Mouse (Mus musculus) CH12.LX (cell line): ENCODE results near the gene Apol9a. TPM values are rescaled to one million over a fixed set of nuclear protein-coding genes. Genes with fewer than 3 reads are reported as not detected.

ENCODE experiments used
- DNase-seq: peaks from one replicate; pipeline ENCODE4 v3.0.0-alpha.2; 2013; ENCODE audit errors: extremely low read depth
- H3K27ac ChIP-seq: 2 replicates; pipeline ENCODE4 v1.5.1; 2012; ENCODE audit warnings: low read depth, mild to moderate bottlenecking, control low read depth, moderate library complexity; ENCODE audit not compliant: insufficient read depth
- H3K27me3 ChIP-seq: replicated peaks from 2 replicates; pipeline ENCODE3; 2012; ENCODE audit warnings: inconsistent platforms
- H3K36me3 ChIP-seq, 2 experiments: replicated peaks in 1 of 2; 2 replicates each; pipeline versions ENCODE3 to v1.6.1; 2012; ENCODE audit warnings: inconsistent platforms in 1 of 2, low read length in 1 of 2, mild to moderate bottlenecking in 1 of 2, mixed read lengths in 1 of 2, moderate library complexity in 1 of 2; ENCODE audit not compliant: control insufficient read depth in 1 of 2, insufficient read depth in 1 of 2
- H3K4me1 ChIP-seq, 2 experiments: 2 replicates each; pipeline ENCODE4 v1.6.1; 2012; ENCODE audit warnings: inconsistent platforms in 1 of 2, moderate library complexity in 1 of 2; ENCODE audit not compliant: insufficient read depth in 2 of 2, control insufficient read depth in 1 of 2
- H3K4me2 ChIP-seq: 2 replicates; pipeline ENCODE4 v1.6.1; 2012; ENCODE audit warnings: low read depth, mild to moderate bottlenecking, control low read depth; ENCODE audit not compliant: poor library complexity, insufficient read depth, severe bottlenecking
- H3K4me3 ChIP-seq, 3 experiments: fragments of 150-350 bp in 1 of 3; sonication (generic) in 1 of 3; replicated peaks in 1 of 3; 2 replicates each; pipeline versions ENCODE3 to v1.5.1; 2011 to 2012; ENCODE audit warnings: low read depth in 2 of 3, low read length in 2 of 3, mild to moderate bottlenecking in 2 of 3, moderate library complexity in 2 of 3, control low read depth in 1 of 3, improper control_type of control experiment in 1 of 3, inconsistent platforms in 1 of 3, mixed read lengths in 1 of 3; ENCODE audit not compliant: poor library complexity in 1 of 3
- H3K79me2 ChIP-seq: replicated peaks from 2 replicates; pipeline ENCODE4 v1.6.1; 2012; ENCODE audit warnings: mild to moderate bottlenecking, moderate library complexity; ENCODE audit not compliant: control insufficient read depth, poor library complexity, insufficient read depth, severe bottlenecking; ENCODE audit errors: extremely low read depth
- H3K9ac ChIP-seq: 2 replicates; pipeline ENCODE4 v1.6.1; 2012; ENCODE audit warnings: low read depth, mild to moderate bottlenecking, control low read depth, moderate library complexity; ENCODE audit not compliant: insufficient read depth
- H3K9me3 ChIP-seq: replicated peaks from 2 replicates; pipeline ENCODE3; 2012; ENCODE audit warnings: low read length, inconsistent platforms, mixed read lengths
- CTCF ChIP-seq, 2 experiments: IDR thresholded peaks in 1 of 2; conservative IDR thresholded peaks in 1 of 2; 2 replicates each; pipeline ENCODE4 v1.5.1; 2011 to 2012; ENCODE audit warnings: low read depth in 2 of 2, low read length in 2 of 2, improper control_type of control experiment in 1 of 2, inconsistent platforms in 1 of 2, mild to moderate bottlenecking in 1 of 2, moderate library complexity in 1 of 2
- EP300 ChIP-seq: IDR thresholded peaks from 2 replicates; pipeline ENCODE4 v1.6.1; 2011; ENCODE audit warnings: low read length, improper control_type of control experiment
- ETS1 ChIP-seq: conservative IDR thresholded peaks from 2 replicates; pipeline ENCODE4 v1.6.1; 2012; ENCODE audit warnings: low read depth, mild to moderate bottlenecking, inconsistent platforms, low read length, improper control_type of control experiment, moderate library complexity
- JUND ChIP-seq: conservative IDR thresholded peaks from 2 replicates; pipeline ENCODE4 v1.6.1; 2011; ENCODE audit warnings: low read depth, low read length, improper control_type of control experiment
- KAT2A ChIP-seq: IDR thresholded peaks from 2 replicates; pipeline ENCODE4 v1.6.1; 2012; ENCODE audit warnings: low read length, improper control_type of control experiment, inconsistent platforms; ENCODE audit not compliant: insufficient replicate concordance
- MAX ChIP-seq: IDR thresholded peaks from 2 replicates; pipeline ENCODE4 v1.6.1; 2011; ENCODE audit warnings: low read length, improper control_type of control experiment
- MAZ ChIP-seq: IDR thresholded peaks from 2 replicates; pipeline ENCODE4 v1.6.1; 2012; ENCODE audit warnings: low read depth, mild to moderate bottlenecking, inconsistent platforms, low read length, improper control_type of control experiment, moderate library complexity
- MEF2A ChIP-seq: IDR thresholded peaks from 2 replicates; pipeline ENCODE4 v1.6.1; 2014; ENCODE audit warnings: low read depth, mild to moderate bottlenecking, inconsistent platforms, low read length, improper control_type of control experiment, borderline replicate concordance
- MXI1 ChIP-seq: IDR thresholded peaks from 2 replicates; pipeline ENCODE4 v1.6.1; 2011; ENCODE audit warnings: mild to moderate bottlenecking, low read depth, low read length, improper control_type of control experiment
- NELFE ChIP-seq: IDR thresholded peaks from 2 replicates; pipeline ENCODE4 v1.6.1; 2011; ENCODE audit warnings: low read depth, low read length, improper control_type of control experiment
- NRF1 ChIP-seq: IDR thresholded peaks from 2 replicates; pipeline ENCODE4 v1.6.1; 2014; ENCODE audit warnings: low read depth, mild to moderate bottlenecking, inconsistent platforms, low read length, improper control_type of control experiment, moderate library complexity
- RAD21 ChIP-seq: IDR thresholded peaks from 2 replicates; pipeline ENCODE4 v1.6.1; 2011; ENCODE audit warnings: low read depth, mild to moderate bottlenecking, low read length, improper control_type of control experiment, moderate library complexity
- SMC3 ChIP-seq: IDR thresholded peaks from 2 replicates; pipeline ENCODE4 v1.6.1; 2011; ENCODE audit warnings: low read depth, low read length, improper control_type of control experiment
- TCF12 ChIP-seq: IDR thresholded peaks from 2 replicates; pipeline ENCODE4 v1.6.1; 2014; ENCODE audit warnings: low read depth, mild to moderate bottlenecking, inconsistent platforms, low read length, improper control_type of control experiment
- USF1 ChIP-seq: IDR thresholded peaks from 2 replicates; pipeline ENCODE4 v1.6.1; 2014; ENCODE audit warnings: low read depth, mild to moderate bottlenecking, inconsistent platforms, low read length, improper control_type of control experiment
- USF2 ChIP-seq: conservative IDR thresholded peaks from 2 replicates; pipeline ENCODE4 v1.6.1; 2011; ENCODE audit warnings: low read depth, low read length, improper control_type of control experiment
- ZNF384 ChIP-seq: IDR thresholded peaks from 2 replicates; pipeline ENCODE4 v1.6.1; 2012; ENCODE audit warnings: low read depth, low read length, improper control_type of control experiment, inconsistent platforms
- dilution Hi-C: fragments of 300-500 bp; cut with MboI; formaldehyde crosslinking; loops from 2 replicates; pipeline ENCODE4 v1.14.3; 2020; ENCODE audit warnings: low sequenced_read_pairs; ENCODE audit not compliant: extremely low pct_unique_long_range_greater_than_20kb, extremely low pct_ligation_motif_present
- in situ Hi-C: fragments of 300-500 bp; cut with MboI; formaldehyde crosslinking; loops from 3 replicates; pipeline ENCODE4 v1.14.3; 2019; ENCODE audit warnings: low sequenced_read_pairs, low pct_ligation_motif_present, low pct_unique_long_range_greater_than_20kb, mixed read lengths
- polyA plus RNA-seq: library from polyadenylated mRNA; unstranded; fragments of >175 nt; gene quantifications from 2 replicates; pipeline ENCODE4 v1.2.1, GENCODE M21; 2012; ENCODE audit warnings: low read depth; ENCODE audit not compliant: insufficient read length
- total RNA-seq, 2 experiments: library from RNA; depleted of rRNA; stranded (reverse); fragments of 300-350 nt in 1 of 2; fragments of >200 nt in 1 of 2; gene quantifications; 2 replicates each; pipeline ENCODE4 v1.2.3; 2012 to 2014

Gene Apol9a
- total and polyA plus RNA-seq, 3 experiments = not detected

DNA sequence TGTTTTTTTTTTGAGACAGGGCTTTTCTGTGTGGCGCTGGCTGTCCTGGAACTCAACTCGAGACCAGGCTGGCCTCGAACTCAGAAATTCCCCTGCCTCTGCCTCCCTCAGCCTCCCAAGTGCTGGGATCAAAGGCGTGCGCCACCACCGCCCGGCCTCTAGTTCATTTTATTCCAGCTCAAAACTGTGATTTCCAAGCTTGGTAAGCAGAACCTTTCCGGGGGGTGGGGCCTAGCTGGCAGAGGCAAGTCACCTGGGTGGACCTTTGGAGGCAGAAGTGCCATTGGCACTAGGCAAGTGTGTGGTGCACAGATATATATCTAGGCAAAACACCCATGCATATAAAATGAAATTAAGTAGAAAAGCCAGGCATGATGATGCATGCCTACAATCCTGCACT is 43.4 kb downstream of the Apol9a start (continued):
- TF ChIP-seq CTCF (conservative IDR thresholded peaks at IDR 0.05 in 1 of 2, IDR thresholded peaks at IDR 0.05 in 1 of 2; ENCODE audit: low read depth in 2 of 2, low read length in 2 of 2) (no peak), MXI1 (no peak)

DNA sequence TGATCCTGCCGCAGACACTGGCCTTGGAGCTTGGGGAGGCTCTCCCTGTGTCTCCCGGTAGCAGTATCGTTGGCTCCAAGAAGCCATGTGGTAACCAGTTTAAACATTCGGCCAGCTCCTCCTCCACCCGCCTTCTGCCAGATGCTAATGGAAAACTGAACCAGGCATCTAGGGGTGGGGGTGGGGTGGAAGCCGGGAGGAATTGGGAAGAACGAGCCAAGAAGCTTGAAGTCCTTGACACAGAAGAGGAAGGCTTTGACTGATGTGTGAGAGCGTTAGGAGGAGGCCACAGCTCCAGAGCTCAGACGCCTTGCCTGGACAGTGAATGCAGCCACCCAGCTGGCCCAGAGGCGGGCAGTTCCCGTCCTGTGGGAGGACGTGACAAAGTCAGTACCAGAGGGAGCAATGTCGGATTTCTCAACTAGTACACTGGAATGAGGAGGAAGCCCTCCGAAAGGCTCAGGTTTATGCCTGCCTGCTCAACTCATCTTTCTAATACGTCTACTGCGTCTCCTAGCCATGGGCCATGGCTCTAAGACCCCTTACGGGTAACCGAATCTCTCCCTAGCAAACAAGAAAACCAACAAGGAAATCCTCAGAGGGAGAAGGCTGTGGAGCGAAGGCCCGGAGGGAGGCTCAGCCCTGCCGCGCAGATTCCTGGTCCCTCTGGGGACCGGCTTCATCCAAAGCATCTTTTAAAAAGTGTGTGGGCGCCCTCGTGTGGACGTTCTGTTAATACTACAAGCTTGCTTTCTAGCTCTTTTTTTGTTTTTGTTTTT is 44.0 kb downstream of the Apol9a start:
- Histone ChIP-seq H3K27ac (no peak overlapping the region), H3K36me3 (no peaks in the 10 kb centered on the region), H3K79me2 (no peaks in the 10 kb centered on the region), H3K4me1 (no peaks in the 10 kb centered on the region; a peak in 1 of 4 replicates), H3K4me2 (no peak overlapping the region), H3K9me3 (no peaks in the 10 kb centered on the region), H3K27me3 (peaks cover 70% of the 10 kb centered on the region), H3K4me3 (no peak overlapping the region), H3K9ac (no peak overlapping the region)
- dilution Hi-C loops (no loop called here), in situ Hi-C loops (loop anchor here (25.0 kb wide), 1 partner anchor 380 kb away; no protein-coding TSS in a partner anchor)
- no peak for TF ChIP-seq EP300
- peak in 1 of 2 experiments; percentile 62; a peak in 2 of 4 replicates for TF ChIP-seq CTCF (conservative IDR thresholded peaks at IDR 0.05 in 1 of 2, IDR thresholded peaks at IDR 0.05 in 1 of 2; ENCODE audit: low read depth in 2 of 2, low read length in 2 of 2)
- no peak for TF ChIP-seq SMC3
- TF ChIP-seq ZNF384 = 0 out of 2 replicates have a peak, but pooled peaks have one; percentile 9
- TF ChIP-seq RAD21 = peak; percentile 48
- peak; percentile 30 for DNase-seq

DNA sequence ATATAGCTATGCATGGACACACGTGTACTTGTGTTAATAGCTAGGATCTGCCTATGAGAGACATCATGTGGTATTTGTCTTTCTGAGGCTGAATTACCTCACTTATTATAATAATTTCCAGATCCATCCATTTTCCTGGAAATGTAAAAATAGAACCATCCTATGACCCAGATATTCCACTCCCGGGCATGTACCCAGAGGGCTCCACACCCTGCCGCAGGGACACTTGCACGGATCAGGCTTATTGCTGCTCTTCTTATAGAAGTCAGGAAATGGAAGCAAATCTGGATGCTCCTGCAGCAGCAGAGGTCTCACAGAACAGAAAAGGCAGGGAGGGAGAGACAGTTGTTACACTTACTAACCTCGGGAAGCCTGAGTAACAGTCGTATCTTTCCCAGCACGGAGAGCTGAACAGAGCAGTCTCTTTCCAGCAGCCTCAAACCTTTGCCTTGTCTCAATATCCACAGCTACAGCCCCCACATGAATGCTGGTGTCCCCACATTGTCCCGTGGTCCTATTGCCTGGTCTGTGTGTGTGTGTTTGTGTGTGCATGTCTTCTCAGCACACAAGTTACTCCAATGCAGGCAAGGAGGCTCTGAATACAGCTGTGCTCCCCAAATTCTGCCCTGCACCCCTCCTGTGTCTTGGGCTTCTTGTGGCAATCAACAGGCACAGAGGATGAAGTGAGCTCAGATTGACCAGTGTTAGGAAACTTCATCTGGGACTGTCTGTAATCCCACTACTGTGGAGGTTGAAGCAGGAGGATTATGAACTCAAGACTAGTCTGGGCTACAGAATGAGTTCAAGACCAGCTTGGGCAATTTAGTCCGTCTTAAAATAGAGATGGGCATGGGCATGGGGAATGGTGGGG is 45.0 kb downstream of the Apol9a start:
- dilution Hi-C loops = no loop called here
- no peak overlapping the region for H3K4me2 ChIP-seq

More for the DNA sequence above, 45.0 kb downstream of the Apol9a start:
- no peak overlapping the region for H3K27ac ChIP-seq
- peaks cover 67% of the 10 kb centered on the region for H3K27me3 ChIP-seq
- H3K9ac ChIP-seq = no peak overlapping the region
- no peaks in the 10 kb centered on the region for H3K36me3 ChIP-seq
- DNase-seq = no peak
- H3K79me2 ChIP-seq = no peaks in the 10 kb centered on the region
- H3K9me3 ChIP-seq = no peaks in the 10 kb centered on the region
- no peaks in the 10 kb centered on the region; a peak in 1 of 4 replicates for H3K4me1 ChIP-seq
- H3K4me3 ChIP-seq = no peak overlapping the region
- TF ChIP-seq RAD21 (no peak), NRF1 (no peak), KAT2A (no peak), MEF2A (no peak), MAX (no peak), MAZ (no peak), JUND (no peak), USF1 (no peak), NELFE (no peak), TCF12 (no peak), USF2 (no peak), ETS1 (no peak)
- TF ChIP-seq, all 38 proteins: peak for 0
- in situ Hi-C loops = loop anchor here (25.0 kb wide), 1 partner anchor 379 kb away; no protein-coding TSS in a partner anchor
